Mouse (Mus musculus): ENCODE results near the gene Cd247. TPM values are rescaled to one million over a fixed set of nuclear protein-coding genes. Genes with fewer than 3 reads are reported as not detected.
A peak's percentile ranks its signal among the peaks of the same experiment; 100 is the strongest.

The Cd247 gene
- polyA plus RNA-seq, 1 experiment from 2014 or later = 0.13 TPM

DNA sequence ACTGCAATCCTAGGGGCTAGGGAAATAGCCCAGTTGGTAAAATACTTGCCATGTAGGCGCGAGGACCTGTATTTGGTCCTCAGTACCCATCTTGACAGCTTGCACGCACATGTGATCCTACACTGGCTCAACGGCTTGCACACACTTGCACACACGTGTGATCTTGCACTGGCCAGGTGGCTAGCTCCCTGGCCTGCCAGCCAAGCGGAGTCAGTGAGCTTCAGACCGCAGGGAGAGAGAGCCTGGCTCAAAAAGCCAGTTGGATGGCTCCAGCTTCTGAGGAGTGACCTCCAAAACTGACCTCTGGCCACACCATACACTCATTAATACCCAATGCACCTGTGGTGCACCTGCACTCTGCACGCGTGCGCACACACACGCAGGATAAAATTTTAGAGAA, 23.4 kb upstream of the Cd247 start:
- H3K4me3 ChIP-seq (ENCODE audit: low read depth, low read length) = peak overlapping the region; percentile 93
- WGBS (ENCODE audit: insufficient replicate concordance) = 66% methylated on average over 11 of the region's 11 CpGs
- TF ChIP-seq CTCF (IDR thresholded peaks at IDR 0.05; ENCODE audit: low read depth) (no peak), EP300 (IDR thresholded peaks at IDR 0.05; ENCODE audit: low read depth) (no peak)
- H3K4me2 ChIP-seq (ENCODE audit: low read depth, low read length) = peak overlapping the region; percentile 91
- H3K9me3 ChIP-seq (ENCODE audit: low read length) = no peaks in the 10 kb centered on the region
- DNase-seq (no peak), ATAC-seq (no peak)
- H3K9ac ChIP-seq (replicated peaks) = peak overlapping the region; percentile 97
- H3K4me1 ChIP-seq (ENCODE audit: insufficient read depth) = peaks cover 61% of the 10 kb centered on the region
- peak overlapping the region; percentile 99 for H3K27ac ChIP-seq (ENCODE audit: low read depth)
- H3K27me3 ChIP-seq (ENCODE audit: insufficient read depth, low read length) = no peaks in the 10 kb centered on the region
- H3K36me3 ChIP-seq (replicated peaks; ENCODE audit: insufficient read depth, low read length) = peaks cover 6% of the 10 kb centered on the region; the same call in 1 of the 2 replicates

DNA sequence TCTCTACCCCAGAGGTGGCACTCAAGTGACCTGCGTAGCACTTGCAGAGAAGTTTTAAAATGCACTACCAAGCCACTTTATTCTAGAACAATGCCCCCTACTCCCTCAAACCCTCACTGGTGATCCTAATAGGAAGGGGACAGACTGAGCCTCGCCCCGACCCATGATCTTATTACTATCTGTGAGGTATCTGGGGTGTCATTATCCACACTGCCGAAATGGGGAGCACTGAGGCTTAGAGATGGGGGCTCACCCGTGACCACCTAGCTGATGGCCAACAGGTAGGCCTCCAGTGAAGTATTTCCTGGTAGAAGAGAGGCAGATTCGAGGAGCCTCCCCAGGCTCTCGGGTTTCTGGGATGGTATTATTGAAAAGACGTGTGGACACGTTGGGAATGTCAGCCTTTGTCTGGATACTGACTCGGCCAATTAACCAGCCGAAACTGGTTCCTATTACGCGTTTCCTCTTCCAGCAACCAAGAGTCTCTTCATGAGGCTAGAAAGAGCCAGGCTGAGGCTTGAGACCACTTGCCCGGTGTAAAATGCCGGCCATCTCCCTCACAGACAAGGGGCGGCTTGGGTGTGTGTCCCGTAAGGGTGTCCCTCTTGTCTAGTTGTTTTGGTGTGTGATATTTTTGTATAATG, 22.7 kb upstream of the Cd247 start:
- H3K4me3 ChIP-seq (ENCODE audit: low read depth, low read length) = peak overlapping the region; percentile 93
- peak overlapping the region; percentile 91 for H3K4me2 ChIP-seq (ENCODE audit: low read depth, low read length)
- H3K27ac ChIP-seq (ENCODE audit: low read depth) = peak overlapping the region; percentile 99
- WGBS (ENCODE audit: insufficient replicate concordance) = 61% methylated on average over 17 of the region's 17 CpGs
- H3K9ac ChIP-seq (replicated peaks) = peak overlapping the region; percentile 97
- no peaks in the 10 kb centered on the region for H3K27me3 ChIP-seq (ENCODE audit: insufficient read depth, low read length)
- no peak for DNase-seq
- peaks cover 14% of the 10 kb centered on the region for H3K36me3 ChIP-seq (replicated peaks; ENCODE audit: insufficient read depth, low read length)
- no peak for ATAC-seq
- H3K4me1 ChIP-seq (ENCODE audit: insufficient read depth) = peaks cover 64% of the 10 kb centered on the region
- no peaks in the 10 kb centered on the region for H3K9me3 ChIP-seq (ENCODE audit: low read length)
- TF ChIP-seq CTCF (IDR thresholded peaks at IDR 0.05; ENCODE audit: low read depth) (0 out of 2 replicates have a peak, but pooled peaks have one; percentile 11), EP300 (IDR thresholded peaks at IDR 0.05; ENCODE audit: low read depth) (no peak)

DNA sequence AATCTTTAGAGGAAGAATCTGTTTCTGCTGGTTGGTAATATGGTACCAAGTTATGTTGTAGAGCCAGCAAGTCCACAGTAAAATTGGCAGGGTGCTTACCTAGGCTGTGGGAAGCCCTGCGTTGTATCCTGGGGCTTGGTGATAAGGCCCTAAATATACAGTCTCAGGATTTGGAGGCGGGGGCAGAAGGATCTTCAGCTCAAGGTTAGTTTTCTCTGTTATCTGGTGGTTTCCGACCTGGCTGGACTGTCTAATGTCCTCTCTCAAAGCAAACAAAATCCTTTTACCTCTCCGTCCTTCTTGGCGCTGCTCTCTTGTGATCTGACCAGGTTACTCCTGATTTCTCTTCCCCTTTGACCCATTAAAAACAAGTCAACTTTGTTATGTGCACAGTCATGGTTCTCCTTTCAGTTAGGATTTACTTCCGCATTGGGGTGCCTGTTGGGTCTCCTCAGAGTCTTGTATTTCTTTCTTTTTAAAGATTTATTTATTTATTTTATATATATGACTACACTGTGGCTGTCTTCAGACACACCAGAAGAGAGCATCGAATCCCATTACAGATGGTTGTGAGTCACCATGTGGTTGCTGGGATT, 22.1 kb upstream of the Cd247 start:
- Histone ChIP-seq H3K9ac (replicated peaks) (peak overlapping the region; percentile 97), H3K4me1 (ENCODE audit: insufficient read depth) (peaks cover 64% of the 10 kb centered on the region), H3K27me3 (ENCODE audit: insufficient read depth, low read length) (no peaks in the 10 kb centered on the region), H3K9me3 (ENCODE audit: low read length) (no peaks in the 10 kb centered on the region), H3K4me2 (ENCODE audit: low read depth, low read length) (peak overlapping the region; percentile 91), H3K27ac (ENCODE audit: low read depth) (peak overlapping the region; percentile 99), H3K4me3 (ENCODE audit: low read depth, low read length) (peak overlapping the region; percentile 93), H3K36me3 (replicated peaks; ENCODE audit: insufficient read depth, low read length) (peaks cover 20% of the 10 kb centered on the region)
- DNase-seq (peak; percentile 53), ATAC-seq (peak; percentile 35)
- TF ChIP-seq CTCF (IDR thresholded peaks at IDR 0.05; ENCODE audit: low read depth) = no peak
- TF ChIP-seq EP300 (IDR thresholded peaks at IDR 0.05; ENCODE audit: low read depth) = peak; percentile 80
- WGBS (ENCODE audit: insufficient replicate concordance) = 32% methylated on average over 7 of the region's 7 CpGs

DNA sequence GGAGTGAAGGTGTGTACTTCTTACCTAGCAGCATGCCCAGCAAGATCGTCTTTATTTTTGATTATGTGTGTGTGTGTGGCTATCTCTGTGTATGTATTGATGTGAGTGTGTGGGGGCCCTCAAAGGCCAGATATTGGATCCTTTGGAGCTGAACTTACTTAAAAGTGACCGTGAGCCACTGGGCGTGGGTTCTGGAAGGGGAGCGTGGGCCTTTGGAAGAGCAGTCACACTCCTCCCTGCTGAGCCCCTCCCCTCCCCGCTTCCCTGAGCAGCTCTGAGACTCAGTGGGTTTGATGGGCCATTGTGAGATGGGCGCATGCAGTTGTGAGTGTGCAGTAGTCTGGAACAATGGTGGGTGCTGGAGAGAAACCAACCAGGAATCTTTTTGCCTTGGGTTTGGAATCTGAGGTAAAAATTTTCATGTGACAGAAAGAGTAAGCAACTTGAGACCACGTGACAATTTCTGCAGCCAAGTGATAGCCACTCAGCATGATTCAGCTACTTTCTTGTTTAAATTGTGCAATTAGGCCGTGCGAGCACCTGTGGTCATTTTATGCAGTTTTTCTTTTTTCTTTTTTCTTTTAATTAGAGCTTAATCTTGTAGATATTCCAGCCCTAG, 19.5 kb upstream of the Cd247 start:
- 42% methylated on average over 9 of the region's 9 CpGs for WGBS (ENCODE audit: insufficient replicate concordance)
- ATAC-seq (peak; percentile 48), DNase-seq (peak; percentile 54)
- H3K36me3 ChIP-seq (replicated peaks; ENCODE audit: insufficient read depth, low read length) = peaks cover 43% of the 10 kb centered on the region
- peak overlapping the region; percentile 99 for H3K27ac ChIP-seq (ENCODE audit: low read depth)
- H3K4me1 ChIP-seq (ENCODE audit: insufficient read depth) = peaks cover 65% of the 10 kb centered on the region
- H3K27me3 ChIP-seq (ENCODE audit: insufficient read depth, low read length) = no peaks in the 10 kb centered on the region
- H3K4me3 ChIP-seq (ENCODE audit: low read depth, low read length) = peak overlapping the region; percentile 23
- H3K9ac ChIP-seq (replicated peaks) = peak overlapping the region; percentile 37
- peak overlapping the region; percentile 61 for H3K4me2 ChIP-seq (ENCODE audit: low read depth, low read length)
- no peaks in the 10 kb centered on the region for H3K9me3 ChIP-seq (ENCODE audit: low read length)
- TF ChIP-seq CTCF (IDR thresholded peaks at IDR 0.05; ENCODE audit: low read depth) = no peak
- peak; percentile 95 for TF ChIP-seq EP300 (IDR thresholded peaks at IDR 0.05; ENCODE audit: low read depth)

DNA sequence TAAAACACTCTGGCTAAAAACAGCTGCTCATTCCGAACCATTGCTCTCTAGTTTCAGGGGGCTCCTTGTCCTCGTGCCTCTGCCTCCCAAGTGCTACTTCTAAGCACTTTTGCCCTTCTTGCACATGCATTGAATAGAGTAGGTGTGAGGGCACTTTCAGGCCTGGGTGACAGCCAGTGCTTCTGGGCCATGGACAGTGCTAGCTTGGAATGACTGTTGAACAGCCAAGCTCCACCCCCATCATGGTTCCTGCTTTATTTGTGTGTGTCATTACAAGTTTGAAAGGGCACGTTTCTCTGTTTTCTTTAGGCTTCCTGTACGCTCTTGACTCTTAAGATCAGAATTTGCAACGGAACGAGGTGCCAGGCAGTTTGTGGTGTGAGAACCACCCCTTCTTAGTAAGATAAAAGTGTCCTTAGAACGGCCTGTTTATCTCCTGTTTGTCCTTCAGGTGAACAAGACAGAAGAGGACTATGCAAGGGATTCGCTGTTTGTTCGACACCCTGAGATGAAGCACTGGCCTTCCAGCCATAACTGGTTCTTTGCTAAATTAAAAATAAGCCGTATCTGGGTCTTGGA, 18.2 kb upstream of the Cd247 start:
- H3K4me3 ChIP-seq (ENCODE audit: low read depth, low read length) = peak overlapping the region; percentile 11; the same call in 1 of the 2 replicates
- no peak for DNase-seq

DNA sequence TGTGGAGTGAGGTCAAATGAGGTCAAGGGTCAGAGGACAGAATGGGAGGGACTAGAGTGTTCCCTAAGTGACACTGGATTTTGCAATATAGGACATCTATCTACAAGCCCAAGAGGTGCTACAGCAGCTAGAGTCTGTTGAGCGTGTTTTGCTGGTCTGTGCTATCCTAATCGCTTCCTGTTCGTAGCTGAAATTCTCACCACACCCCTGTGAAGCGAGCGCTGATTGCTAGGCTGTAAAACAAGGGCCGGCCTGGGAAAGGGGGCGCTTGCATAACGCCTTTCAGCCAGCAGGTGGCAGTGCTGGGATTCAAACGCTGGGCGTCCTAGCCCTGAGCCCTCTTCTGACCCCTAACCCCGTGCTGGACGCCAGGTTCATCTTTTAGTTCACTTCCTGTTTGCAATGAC, 17.0 kb upstream of the Cd247 start:
- H3K4me3 ChIP-seq (ENCODE audit: low read depth, low read length) = no peak overlapping the region
- TF ChIP-seq EP300 (IDR thresholded peaks at IDR 0.05; ENCODE audit: low read depth) = peak; percentile 60; the same call in 1 of the 2 replicates
- peak; percentile 97 for TF ChIP-seq CTCF (IDR thresholded peaks at IDR 0.05; ENCODE audit: low read depth)
- no peak overlapping the region for H3K9ac ChIP-seq (replicated peaks)
- peaks cover 53% of the 10 kb centered on the region for H3K4me1 ChIP-seq (ENCODE audit: insufficient read depth)
- H3K27ac ChIP-seq (ENCODE audit: low read depth) = peak overlapping the region; percentile 99
- H3K4me2 ChIP-seq (ENCODE audit: low read depth, low read length) = peak overlapping the region; percentile 47
- ATAC-seq (peak; percentile 76), DNase-seq (peak; percentile 91)
- no peaks in the 10 kb centered on the region for H3K27me3 ChIP-seq (ENCODE audit: insufficient read depth, low read length)
- H3K36me3 ChIP-seq (replicated peaks; ENCODE audit: insufficient read depth, low read length) = peaks cover 57% of the 10 kb centered on the region
- under 1% methylated on average over 12 of the region's 12 CpGs for WGBS (ENCODE audit: insufficient replicate concordance)
- H3K9me3 ChIP-seq (ENCODE audit: low read length) = no peaks in the 10 kb centered on the region

More for the DNA sequence above, 18.2 kb upstream of the Cd247 start:
- H3K36me3 ChIP-seq (replicated peaks; ENCODE audit: insufficient read depth, low read length) = peaks cover 56% of the 10 kb centered on the region
- TF ChIP-seq EP300 (IDR thresholded peaks at IDR 0.05; ENCODE audit: low read depth) (peak; percentile 82), CTCF (IDR thresholded peaks at IDR 0.05; ENCODE audit: low read depth) (no peak)
- no peaks in the 10 kb centered on the region for H3K9me3 ChIP-seq (ENCODE audit: low read length)
- no peaks in the 10 kb centered on the region for H3K27me3 ChIP-seq (ENCODE audit: insufficient read depth, low read length)
- H3K27ac ChIP-seq (ENCODE audit: low read depth) = peak overlapping the region; percentile 99
- peak overlapping the region; percentile 61 for H3K4me2 ChIP-seq (ENCODE audit: low read depth, low read length)
- no peak for ATAC-seq
- 56% methylated on average over 10 of the region's 10 CpGs for WGBS (ENCODE audit: insufficient replicate concordance)
- peak overlapping the region; percentile 39; the same call in 1 of the 2 replicates for H3K9ac ChIP-seq (replicated peaks)
- H3K4me1 ChIP-seq (ENCODE audit: insufficient read depth) = peaks cover 54% of the 10 kb centered on the region

All from liver, postnatal 0 days (tissue).